In the genomic region with DNA sequence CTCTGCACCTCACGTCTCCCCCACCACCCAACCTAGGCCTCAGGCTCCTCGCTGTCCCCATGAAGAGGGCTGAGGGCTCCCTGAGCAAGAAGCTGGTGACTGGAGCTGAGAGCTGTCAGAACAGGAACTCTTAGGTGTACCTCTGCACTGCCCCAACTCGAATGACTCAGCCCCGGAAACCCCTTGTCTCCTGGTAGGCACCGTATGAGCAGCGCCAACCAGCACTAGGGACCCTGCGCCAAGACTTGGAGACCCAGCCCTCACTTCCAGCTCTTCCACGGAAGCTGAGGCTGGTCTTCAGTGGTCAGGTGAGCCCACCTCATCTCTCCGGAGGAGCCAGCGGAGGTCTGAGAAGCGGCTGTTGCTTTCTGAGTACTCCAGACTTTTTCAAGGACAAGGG, we compare ENCODE assay signal across 25 mouse cellular contexts. TPM values are rescaled to one million over a fixed set of nuclear protein-coding genes. Genes with fewer than 3 reads are reported as not detected.
"Had no signal": no experiment of that assay in that cellular context is flagged by ENCODE, and none has a peak within 500 bp of the region (broad histone marks: within the 10 kb centered on the region; RNA-seq: fewer than 3 reads in every experiment).

No protein-coding gene starts in this region.

- H3K4me2 ChIP-seq: heart, embryonic 12.5 days; hindbrain, embryonic 12.5 days; hindbrain, embryonic 14.5 days; limb, embryonic 13.5 days; limb, embryonic 15.5 days; liver, embryonic 12.5 days had no signal

- H3K9ac ChIP-seq: heart, embryonic 12.5 days; hindbrain, embryonic 12.5 days; hindbrain, embryonic 14.5 days; limb, embryonic 13.5 days; limb, embryonic 15.5 days; liver, embryonic 12.5 days; liver, embryonic 14.5 days had no signal

- H3K27ac ChIP-seq: gastrocnemius, adult 2 months; heart, embryonic 10.5 days; hindbrain, embryonic 10.5 days; hindbrain, embryonic 12.5 days; hindbrain, embryonic 14.5 days; limb, embryonic 13.5 days; limb, embryonic 15.5 days; liver, embryonic 12.5 days; liver, embryonic 14.5 days had no signal

- H3K4me3 ChIP-seq: gastrocnemius, adult 2 months; heart, embryonic 10.5 days; heart, embryonic 12.5 days; hindbrain, embryonic 10.5 days; hindbrain, embryonic 12.5 days; layer of hippocampus, adult 2 months; limb, embryonic 13.5 days; limb, embryonic 15.5 days; liver, embryonic 12.5 days had no signal

- ATAC-seq: hindbrain, embryonic 16.5 days; intestine, embryonic 16.5 days; liver, embryonic 12.5 days had no signal

- DNase-seq: gastrocnemius, adult 2 months; gastrocnemius, postnatal 10 days; gastrocnemius, postnatal 25 days; heart, adult 18-20 months; heart, postnatal 10 days; heart, postnatal 4 days; kidney, adult 11 months; kidney, adult 2 months; kidney, postnatal 10 days; kidney, postnatal 25 days; kidney, postnatal 4 days; layer of hippocampus, postnatal 36 days; left cerebral cortex, postnatal 4 days had no signal

- H3K36me3 ChIP-seq: heart, embryonic 10.5 days; heart, embryonic 12.5 days; hindbrain, embryonic 10.5 days; hindbrain, embryonic 12.5 days; limb, embryonic 13.5 days; limb, embryonic 15.5 days; liver, embryonic 12.5 days had no signal

- H3K9me3 ChIP-seq: heart, embryonic 10.5 days; heart, embryonic 12.5 days; hindbrain, embryonic 10.5 days; hindbrain, embryonic 12.5 days; limb, embryonic 13.5 days; limb, embryonic 15.5 days; liver, embryonic 12.5 days had no signal

- H3K4me1 ChIP-seq: heart, embryonic 10.5 days; heart, embryonic 12.5 days; liver, embryonic 12.5 days had no signal

RNA-seq across cellular contexts. Expression of a gene that starts 8.8 kb away (rescaled TPM):
- polyA plus RNA-seq: intestine, embryonic 16.5 days; liver, embryonic 12.5 days; liver, embryonic 14.5 days had no signal
